Comparison of ENCODE assay signal across 9 mouse cellular contexts in genomic region chr2:152821566-152821965, GRCm38 (mm10). TPM values are rescaled to one million over a fixed set of nuclear protein-coding genes. Genes with fewer than 3 reads are reported as not detected.
DNase-seq lines count a peak whose midpoint lies in the region; ATAC-seq and TF ChIP-seq lines count a peak whose summit lies in the region.
"Had no signal": no experiment of that assay in that cellular context is flagged by ENCODE, and none has a peak within 500 bp of the region (broad histone marks: within the 10 kb centered on the region; RNA-seq: fewer than 3 reads in every experiment).

No protein-coding gene starts in this region.

- ATAC-seq in lung, embryonic 14.5 days (ENCODE audit: insufficient read depth) = no peak
- ATAC-seq in heart, embryonic 16.5 days (replicated peaks; ENCODE audit: extremely low read depth, insufficient read depth, low FRiP score) = no peak

- peaks cover 20% of the 10 kb centered on the region for H3K36me3 ChIP-seq in lung, embryonic 14.5 days (ENCODE audit: insufficient read depth)
- H3K36me3 ChIP-seq in heart, embryonic 16.5 days (ENCODE audit: control insufficient read depth, insufficient read depth) = peaks cover 10% of the 10 kb centered on the region; the same call in 1 of the 2 replicates
- H3K36me3 ChIP-seq in myocyte (ENCODE audit: control insufficient read depth, insufficient read depth) = peaks cover 9% of the 10 kb centered on the region

- peak overlapping the region; percentile 37 for H3K4me3 ChIP-seq in gastrocnemius, adult 2 months
- H3K4me3 ChIP-seq in lung, embryonic 14.5 days (ENCODE audit: low read depth, low read length) = no peak overlapping the region
- H3K4me3 ChIP-seq in heart, embryonic 16.5 days (ENCODE audit: low read length) = no peak overlapping the region
- no peak overlapping the region for H3K4me3 ChIP-seq in myocyte

- H3K4me1 ChIP-seq in lung, embryonic 14.5 days (ENCODE audit: insufficient read depth) = peaks cover 34% of the 10 kb centered on the region
- peaks cover 65% of the 10 kb centered on the region for H3K4me1 ChIP-seq in heart, embryonic 16.5 days (ENCODE audit: control insufficient read depth, insufficient read depth, low read length)

- no peak for TF ChIP-seq CTCF in gastrocnemius, adult 2 months (IDR thresholded peaks at IDR 0.05)
- no peak for TF ChIP-seq CTCF in lung, embryonic 14.5 days (IDR thresholded peaks at IDR 0.05; ENCODE audit: low read depth)

- no peak for DNase-seq in gastrocnemius, adult 2 months
- no peak for DNase-seq in gastrocnemius, postnatal 36 days
- DNase-seq in lung, embryonic 14.5 days = no peak
- DNase-seq in lung, postnatal 14 days = no peak
- no peak for DNase-seq in embryo, embryonic 9.5 days (ENCODE audit: extremely low spot score)
- DNase-seq in MN1 (ENCODE audit: low spot score) = no peak
- DNase-seq: adrenal gland, adult 8-10 months had no signal

- no peak for TF ChIP-seq POLR2A in myocyte (IDR thresholded peaks at IDR 0.05; ENCODE audit: insufficient read length, low read depth)

- H3K9ac ChIP-seq in lung, embryonic 14.5 days = no peak overlapping the region; the same call in 1 of the 2 replicates
- no peak overlapping the region for H3K9ac ChIP-seq in heart, embryonic 16.5 days (ENCODE audit: low read length)

- peaks cover 91% of the 10 kb centered on the region for H3K79me2 ChIP-seq in myocyte (ENCODE audit: control insufficient read depth, insufficient read depth)

- H3ac ChIP-seq in myocyte (ENCODE audit: control insufficient read depth, insufficient read length) = no peak overlapping the region

- peak overlapping the region; percentile 24; the same call in 1 of the 2 replicates for H3K4me2 ChIP-seq in lung, embryonic 14.5 days
- no peak overlapping the region for H3K4me2 ChIP-seq in heart, embryonic 16.5 days (ENCODE audit: low read depth, low read length)
- peak overlapping the region; percentile 69 for H3K4me2 ChIP-seq in myocyte (ENCODE audit: low read depth)

- H3K27me3 ChIP-seq in lung, embryonic 14.5 days (ENCODE audit: insufficient read depth, low read length) = no peaks in the 10 kb centered on the region
- no peaks in the 10 kb centered on the region for H3K27me3 ChIP-seq in heart, embryonic 16.5 days (ENCODE audit: control insufficient read depth, insufficient read depth, low read length)
- H3K27me3 ChIP-seq in myocyte (ENCODE audit: control insufficient read depth, insufficient read depth, insufficient read length) = no peaks in the 10 kb centered on the region

- H3K9me3 ChIP-seq in lung, embryonic 14.5 days (ENCODE audit: low read depth, low read length) = no peaks in the 10 kb centered on the region
- 0 out of 2 replicates have a peak, but pooled peaks cover 3% of the 10 kb centered on the region for H3K9me3 ChIP-seq in heart, embryonic 16.5 days (replicated peaks; ENCODE audit: control insufficient read depth, low read length)

- peak overlapping the region; percentile 93 for H3K27ac ChIP-seq in gastrocnemius, adult 2 months
- peak overlapping the region; percentile 85 for H3K27ac ChIP-seq in lung, embryonic 14.5 days (ENCODE audit: low read depth)
- peak overlapping the region; percentile 85 for H3K27ac ChIP-seq in heart, embryonic 16.5 days (ENCODE audit: low read length)

- intact Hi-C loops in gastrocnemius, adult 2 months (cut with DNase I) = no loop called here
- intact Hi-C loops in gastrocnemius, postnatal 36 days (cut with DNase I) = loop anchor here (5.0 kb wide), 1 partner anchor 34 kb away; no protein-coding TSS in a partner anchor

TF ChIP-seq in myocyte, 11 proteins besides CTCF, POLR2A, EP300 and RAD21:
- TF ChIP-seq POLR2AphosphoS2 (IDR thresholded peaks at IDR 0.05; ENCODE audit: insufficient read length, low read depth) (no peak), REST (IDR thresholded peaks at IDR 0.05; ENCODE audit: insufficient read depth, insufficient read length) (no peak), MAX (IDR thresholded peaks at IDR 0.05; ENCODE audit: low read depth) (no peak), SRF (IDR thresholded peaks at IDR 0.05; ENCODE audit: control insufficient read depth, insufficient read length, low read depth) (no peak), CEBPB (IDR thresholded peaks at IDR 0.05; ENCODE audit: insufficient read depth, poor library complexity, severe bottlenecking) (no peak), MYOG (IDR thresholded peaks at IDR 0.05; ENCODE audit: control insufficient read depth in 1 of 3, insufficient read depth in 1 of 3, insufficient read length in 2 of 3, low read depth in 2 of 3) (no peak), MYOD1 (IDR thresholded peaks at IDR 0.05; ENCODE audit: control insufficient read depth in 1 of 3, insufficient read length in 2 of 3, low read depth in 2 of 3) (no peak), TCF3 (IDR thresholded peaks at IDR 0.05; ENCODE audit: insufficient read length, low read depth) (no peak), USF1 (IDR thresholded peaks at IDR 0.05; ENCODE audit: low read depth) (no peak), TCF12 (IDR thresholded peaks at IDR 0.05; ENCODE audit: insufficient read depth, poor library complexity, severe bottlenecking) (no peak), E2F4 (IDR thresholded peaks at IDR 0.05; ENCODE audit: insufficient read depth) (no peak)

RNA-seq across cellular contexts. Expression of gene Bcl2l1, which starts 10.0 kb away (rescaled TPM):
- 10 to 100 TPM; 15.7 to 40.3 TPM for total RNA-seq in gastrocnemius, adult 2 months (2021)
- total RNA-seq in gastrocnemius, postnatal 36 days (2021) = 10 to 100 TPM; 15.4 to 17.6 TPM
- 102 and 103 TPM in 2 replicates for polyA plus RNA-seq in lung, embryonic 14.5 days (2014; fragmentation: Nextera tagmentation; extraction: Ambion mirVana)
- polyA plus RNA-seq in heart, embryonic 16.5 days (2015; fragmentation: Nextera tagmentation; extraction: Ambion mirVana) = 70.5 and 74.3 TPM in 2 replicates
- polyA plus RNA-seq in myocyte (2012; fragmentation: generic; extraction: Trizol) = 57.0 TPM

RNA-seq across cellular contexts. Expression of gene Tpx2, which starts 26.2 kb away (rescaled TPM):
- 1 to 10 TPM; 1.1 to 1.7 TPM for total RNA-seq in gastrocnemius, adult 2 months (2021)
- total RNA-seq in gastrocnemius, postnatal 36 days (2021) = 1 to 10 TPM; 1.4 to 1.9 TPM
- polyA plus RNA-seq in lung, embryonic 14.5 days (2014; fragmentation: Nextera tagmentation; extraction: Ambion mirVana) = 126 and 128 TPM in 2 replicates
- polyA plus RNA-seq in heart, embryonic 16.5 days (2015; fragmentation: Nextera tagmentation; extraction: Ambion mirVana) = 45.4 and 55.1 TPM in 2 replicates
- 26.3 TPM for polyA plus RNA-seq in myocyte (2012; fragmentation: generic; extraction: Trizol)
